Mouse (Mus musculus): ENCODE measurements at regions not wholly inside any gene's neighbourhood (a gene's known extent, or its start where the extent isn't known, plus 50 kb on each side); places are given as distances from the start of the nearest gene placed in this dataset.

GRCm38 (mm10) chr4:40537859-40538258 lies 65.9 kb downstream of the Tmem215 start:
- no peak for DNase-seq (ENCODE audit: extremely low spot score in 1 of 2, low spot score in 1 of 2)

- DNase-seq (ENCODE audit: extremely low spot score in 1 of 2, low spot score in 1 of 2), result no peak
Measured at GRCm38 (mm10) chr4:40543085-40544048, 71.4 kb downstream of the Tmem215 start.

GRCm38 (mm10) chr4:40544056-40544455 lies 72.1 kb downstream of the Tmem215 start:
- peak in 1 of 2 experiments; percentile 9 for DNase-seq (ENCODE audit: extremely low spot score in 1 of 2, low spot score in 1 of 2)

- DNase-seq (ENCODE audit: extremely low spot score in 1 of 2, low spot score in 1 of 2), result peak; percentile 12 to 45
Measured at GRCm38 (mm10) chr4:40544806-40545205, 72.8 kb downstream of the Tmem215 start.

- DNase-seq (ENCODE audit: extremely low spot score in 1 of 2, low spot score in 1 of 2), result peak; percentile 28 to 47
Measured at GRCm38 (mm10) chr4:40545700-40546099, 73.7 kb downstream of the Tmem215 start.

- no peak for DNase-seq (ENCODE audit: extremely low spot score in 1 of 2, low spot score in 1 of 2)
Measured at GRCm38 (mm10) chr4:40559824-40560223, 87.8 kb downstream of the Tmem215 start.

- DNase-seq (ENCODE audit: extremely low spot score in 1 of 2, low spot score in 1 of 2), result no peak
Measured at GRCm38 (mm10) chr4:40573300-40573699, 101.3 kb downstream of the Tmem215 start.

- peak; percentile 4 to 41 for DNase-seq (ENCODE audit: extremely low spot score in 1 of 2, low spot score in 1 of 2)
Measured at GRCm38 (mm10) chr4:40575951-40576350, 104.0 kb downstream of the Tmem215 start.

- no peak for DNase-seq (ENCODE audit: extremely low spot score in 1 of 2, low spot score in 1 of 2)
Measured at GRCm38 (mm10) chr4:40584436-40584835, 112.5 kb downstream of the Tmem215 start.

- DNase-seq (ENCODE audit: extremely low spot score in 1 of 2, low spot score in 1 of 2), result peak; percentile 7 to 40
Measured at GRCm38 (mm10) chr4:40584940-40585571, 113.1 kb downstream of the Tmem215 start.

- DNase-seq (ENCODE audit: extremely low spot score in 1 of 2, low spot score in 1 of 2), result no peak
Measured at GRCm38 (mm10) chr4:40586045-40586444, 114.1 kb downstream of the Tmem215 start.

- peak in 1 of 2 experiments; percentile 7 for DNase-seq (ENCODE audit: extremely low spot score in 1 of 2, low spot score in 1 of 2)
Measured at GRCm38 (mm10) chr4:40587254-40587653, 115.3 kb downstream of the Tmem215 start.

GRCm38 (mm10) chr4:40593806-40594205 lies 109.2 kb downstream of the Aptx start:
- DNase-seq (ENCODE audit: extremely low spot score in 1 of 2, low spot score in 1 of 2), result no peak

- DNase-seq (ENCODE audit: extremely low spot score in 1 of 2, low spot score in 1 of 2), result no peak
Measured at GRCm38 (mm10) chr4:40625024-40625423, 78.0 kb downstream of the Aptx start.

- no peak for DNase-seq (ENCODE audit: extremely low spot score in 1 of 2, low spot score in 1 of 2)
Measured at GRCm38 (mm10) chr4:40625911-40626310, 77.1 kb downstream of the Aptx start.

Data from frontal cortex, adult 2 months (tissue).